Mouse (Mus musculus) adrenal gland, adult (tissue): ENCODE data around the gene Mrps17.
"Not testable (repeated sequence)": the region's sequence is repeated elsewhere in the genome, so short reads cannot be mapped to it uniquely, and the experiment has no call there.

Experiments
- DNase-seq, 2 experiments: peaks; one replicate each; pipeline ENCODE4 v3.0.0; 2022 to 2023; ENCODE audit warnings: low spot score in 1 of 2; ENCODE audit not compliant: inconsistent age in 2 of 2

Mrps17 gene

DNA sequence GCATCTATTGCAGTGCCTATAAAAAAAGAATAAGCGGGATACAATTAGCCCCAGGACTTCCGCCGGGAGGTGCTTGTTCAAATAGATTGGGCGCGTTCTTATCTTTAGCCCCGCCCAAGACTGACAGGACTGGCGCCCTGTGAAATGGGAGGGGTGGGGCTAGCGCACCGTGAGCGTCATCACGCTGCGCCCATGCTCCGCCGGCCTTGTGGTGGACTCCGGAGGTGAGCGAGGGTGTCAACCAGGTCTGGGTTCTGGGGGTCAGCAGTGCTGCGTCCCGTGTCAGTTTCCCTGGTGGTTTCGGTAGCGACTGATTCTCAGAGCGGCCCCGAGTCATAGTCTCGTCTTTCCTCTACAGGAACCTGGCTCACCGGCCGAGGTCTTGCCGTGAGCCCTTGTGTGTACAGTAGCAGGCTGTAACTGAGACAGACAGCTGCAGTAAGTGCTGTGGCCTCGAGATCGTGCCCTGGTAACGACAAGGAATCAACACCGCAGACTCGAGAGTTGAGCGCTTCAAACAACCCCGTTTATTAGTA lies at the start of gene Mrps17:
Mrps17 (plus strand) TSS at position 172 of the 536 bp plus-strand sequence.
- DNase-seq, result peak; percentile 94 to 97

DNA sequence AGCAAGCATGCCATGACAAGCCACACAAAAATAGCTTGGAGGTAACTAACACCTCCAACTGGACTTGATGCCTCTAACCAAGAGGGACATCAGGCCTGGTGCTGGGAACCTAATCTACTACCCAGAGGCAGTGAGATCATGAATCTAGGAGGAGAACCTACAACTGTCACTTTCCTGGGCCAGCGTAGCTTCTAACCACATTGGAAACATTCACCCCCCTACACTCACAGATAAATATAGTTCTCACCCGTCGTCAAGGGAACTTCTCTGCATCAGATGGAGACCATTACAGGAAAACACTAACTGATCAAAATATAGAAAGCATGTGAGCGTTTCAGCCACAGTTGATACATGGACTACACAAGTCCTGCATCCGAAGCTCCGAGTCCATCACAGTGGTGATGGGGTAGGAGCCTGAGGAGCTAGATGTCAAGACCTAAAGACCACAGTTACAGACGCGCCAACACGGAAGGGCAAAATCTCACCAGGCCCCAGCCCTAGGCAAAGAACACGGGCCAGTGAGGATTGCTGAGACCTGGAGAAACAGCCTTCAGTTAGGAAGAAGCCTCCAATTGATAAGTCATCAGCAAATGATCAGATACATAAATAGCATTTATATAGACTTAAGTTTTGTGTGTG lies 48.9 kb upstream of the Mrps17 start:
- DNase-seq, result no peak

DNA sequence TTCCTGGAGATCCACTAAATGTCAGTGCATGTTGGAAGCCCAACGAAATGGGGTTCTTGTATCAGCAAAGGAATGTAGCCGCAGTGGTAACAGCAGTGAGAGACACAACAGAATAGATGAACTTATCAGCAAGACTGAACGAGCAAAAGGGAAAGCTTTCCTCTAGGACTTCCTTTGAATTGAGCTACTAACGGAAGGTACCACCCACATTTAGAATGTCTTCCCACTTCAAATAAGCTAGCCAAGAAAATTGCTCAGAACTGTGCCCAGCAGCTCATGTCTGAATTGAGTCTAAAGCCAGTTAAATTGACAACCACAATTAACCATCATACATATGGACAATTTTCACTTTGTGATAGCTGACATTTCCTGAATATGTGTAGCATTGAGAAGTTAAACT lies 47.4 kb upstream of the Mrps17 start:
- no peak for DNase-seq

DNA sequence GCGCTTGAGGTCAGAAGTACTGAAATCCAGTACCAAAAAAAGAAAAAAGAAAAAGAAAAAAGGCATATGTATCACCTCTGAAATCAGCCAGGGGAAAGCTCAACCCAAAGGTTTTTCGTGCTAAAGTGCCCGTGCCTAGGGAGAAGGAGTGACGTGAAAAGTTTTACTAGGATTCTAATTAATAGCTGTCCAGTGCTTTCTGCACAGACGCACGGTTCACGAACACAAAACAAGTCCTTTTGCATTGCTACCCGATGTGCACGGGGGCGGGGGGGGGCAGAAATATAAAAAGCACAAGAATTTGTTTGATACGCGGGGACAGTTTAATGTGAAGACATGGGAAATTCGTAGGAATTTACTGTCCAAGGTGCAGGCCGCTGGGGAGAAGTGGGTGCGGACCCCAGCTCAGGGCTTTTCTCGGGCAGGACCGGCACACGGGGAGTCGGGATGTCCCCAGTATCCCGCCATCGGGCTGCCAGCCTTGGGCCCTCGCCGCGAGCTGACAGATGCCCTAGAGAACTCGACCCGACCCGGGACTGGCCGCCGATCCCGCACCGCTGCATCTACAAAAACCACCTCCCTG lies 45.8 kb upstream of the Mrps17 start:
- no peak for DNase-seq

DNA sequence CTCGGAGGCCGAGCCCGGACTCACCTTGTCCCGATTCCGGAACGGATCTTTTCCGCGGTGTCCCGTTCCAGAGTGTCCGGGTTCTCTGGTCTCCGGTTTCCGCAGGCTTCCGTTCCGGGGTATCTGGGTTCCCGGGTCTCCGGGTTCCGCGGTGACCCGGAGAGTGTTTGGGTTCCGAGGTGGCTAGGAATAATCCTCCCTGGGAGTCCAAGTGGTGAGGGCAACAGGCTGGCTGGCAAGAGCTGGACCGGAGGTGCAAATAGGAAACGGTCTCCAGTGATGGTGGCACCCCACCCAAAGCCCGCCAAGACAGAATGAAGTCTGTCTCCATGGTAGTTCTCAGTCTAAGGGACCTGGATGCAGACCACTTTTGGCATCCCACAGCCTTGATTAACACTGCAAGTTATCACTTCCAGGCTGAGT lies 45.2 kb upstream of the Mrps17 start, which contains the start of gene Zfp11:
Zfp11 (minus strand) TSS at position 64 of the 423 bp plus-strand sequence.
- DNase-seq, result peak; percentile 81 to 94

DNA sequence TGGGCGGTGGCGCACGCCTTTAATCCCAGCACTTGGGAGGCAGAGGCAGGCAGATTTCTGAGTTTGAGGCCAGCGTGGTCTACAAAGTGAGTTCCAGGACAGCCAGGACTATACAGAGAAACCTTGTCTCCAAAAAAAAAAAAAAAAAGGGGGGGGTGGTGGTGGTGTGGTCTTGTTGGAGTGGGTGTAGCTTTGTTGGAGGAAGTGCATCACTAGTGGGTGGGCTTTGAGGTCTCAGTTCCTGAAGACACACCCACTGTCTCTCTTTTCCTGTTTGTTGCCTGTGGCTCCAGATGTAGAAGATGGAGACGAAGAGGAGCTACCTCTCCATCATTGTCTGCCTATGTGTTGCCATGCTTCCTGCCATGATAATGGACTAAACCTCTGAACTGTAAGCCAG lies 30.2 kb upstream of the Mrps17 start:
- not testable (repeated sequence) for DNase-seq

DNA sequence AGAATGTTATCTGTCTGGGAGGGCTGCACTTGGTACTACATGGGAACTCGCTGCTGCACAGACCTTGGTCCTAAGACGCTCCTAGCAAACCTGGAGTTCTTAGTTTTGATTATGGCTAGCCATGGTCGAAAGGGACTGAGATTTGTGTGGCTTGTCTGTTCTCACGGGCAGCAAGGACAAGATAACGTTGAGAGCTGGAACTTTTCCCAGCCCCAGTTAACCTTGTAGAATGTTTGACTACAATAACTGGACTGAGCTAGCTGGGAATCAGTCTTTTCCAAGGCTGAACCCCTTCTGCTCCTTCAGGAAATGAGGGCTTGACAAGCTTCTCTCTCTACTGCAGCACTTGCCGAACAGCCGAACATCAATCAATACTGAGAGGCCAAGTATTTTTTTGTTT lies 27.7 kb upstream of the Mrps17 start:
- DNase-seq, result peak; percentile 61 to 91

DNA sequence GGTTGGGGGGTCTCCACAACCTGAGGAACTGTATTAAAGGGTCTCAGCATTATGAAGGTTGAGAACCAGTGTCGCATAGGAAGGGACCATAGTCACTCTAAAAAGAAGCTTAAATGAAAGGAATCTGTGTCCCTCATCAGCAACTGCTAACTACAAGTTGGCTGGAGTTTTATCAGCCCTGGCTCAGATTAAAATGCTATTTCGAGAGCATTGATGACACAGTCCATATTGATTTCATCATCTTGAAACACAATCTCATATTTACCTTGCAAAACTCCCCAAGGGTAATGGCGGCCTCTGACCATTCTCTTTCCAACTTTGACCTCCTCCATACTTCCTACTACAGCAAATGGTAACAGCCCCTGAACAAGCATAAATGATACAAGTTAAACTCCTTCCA lies 24.8 kb upstream of the Mrps17 start:
- DNase-seq, result no peak

DNA sequence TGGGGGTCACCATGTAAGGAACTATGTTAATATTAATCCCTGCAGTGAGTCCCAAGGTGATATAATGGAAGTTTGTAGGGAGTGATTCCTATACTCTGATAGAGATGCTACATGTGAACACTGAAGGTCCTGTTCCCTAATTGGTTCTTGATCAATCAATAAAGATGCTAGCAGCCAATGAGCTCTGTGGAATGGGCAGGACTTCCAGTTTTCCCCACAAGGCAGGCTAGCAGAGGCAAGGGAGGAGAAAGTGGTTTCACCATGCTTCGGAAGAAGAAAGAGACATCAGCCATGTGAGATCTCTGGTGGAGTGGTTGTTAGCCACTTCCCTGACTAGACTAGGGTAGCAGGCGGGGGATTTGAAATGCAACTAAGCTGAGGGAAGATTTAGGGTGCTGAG lies 14.8 kb upstream of the Mrps17 start:
- no peak for DNase-seq

DNA sequence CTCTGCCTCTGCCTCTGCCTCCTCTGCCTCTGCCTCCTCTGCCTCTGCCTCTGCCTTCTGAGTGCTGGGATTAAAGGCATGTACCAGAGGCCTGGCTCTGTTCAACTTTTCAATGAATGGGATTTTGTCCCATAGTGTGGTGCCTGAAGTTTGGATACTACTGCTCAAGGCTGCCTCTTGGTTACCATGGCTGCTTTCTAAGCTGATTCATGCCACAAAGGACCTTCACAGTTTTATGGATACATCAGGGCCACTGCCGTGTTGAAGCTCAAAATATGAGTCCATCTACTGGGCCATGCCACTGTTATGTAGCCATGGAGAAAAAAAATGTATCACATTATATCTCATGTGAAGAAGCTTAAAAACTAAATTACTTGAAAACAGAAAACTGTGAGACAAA lies 13.6 kb upstream of the Mrps17 start:
- DNase-seq, result peak; percentile 23 to 71

DNA sequence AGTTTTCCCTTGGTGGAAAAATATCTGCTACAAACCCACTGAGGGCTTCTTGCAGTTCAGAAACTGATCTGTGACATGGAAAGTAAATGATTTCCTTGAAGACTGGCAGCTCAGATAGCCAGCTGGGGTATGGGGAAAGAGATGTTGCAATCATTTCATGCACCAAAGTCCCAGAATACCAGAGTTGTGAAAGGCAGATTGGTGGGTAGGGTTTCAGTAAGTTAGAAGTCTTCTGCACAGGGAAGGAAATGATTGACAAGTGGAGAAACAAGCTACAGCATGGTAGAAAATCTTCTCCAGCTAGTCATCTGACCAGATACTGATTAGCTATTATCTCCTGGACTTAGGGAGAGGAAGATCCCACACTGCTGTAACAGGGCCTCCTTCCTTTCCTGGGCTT lies 11.9 kb upstream of the Mrps17 start:
- DNase-seq, result peak in 1 of 2 experiments; percentile 61

DNA sequence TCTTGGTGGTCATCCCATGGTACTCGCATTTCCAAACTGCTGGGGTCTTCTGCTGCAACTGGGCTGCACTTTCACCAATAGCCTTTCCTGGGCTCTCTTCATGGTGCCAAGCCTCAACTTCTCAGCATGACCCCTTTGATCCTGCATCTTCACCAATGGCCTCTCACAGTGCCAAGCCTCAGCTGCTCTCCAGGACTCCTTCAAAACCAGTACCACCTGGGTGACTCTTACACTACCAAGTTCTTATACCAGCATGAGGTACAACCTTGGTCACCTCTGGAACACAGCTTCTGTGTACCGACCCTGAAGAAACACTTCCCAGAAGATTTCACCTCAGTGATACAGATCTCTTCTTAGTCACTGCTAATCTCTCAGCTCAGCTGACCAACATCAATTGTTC lies 6.9 kb upstream of the Mrps17 start, which contains the start of gene Sept14:
Sept14 (minus strand) TSS at position 101 of the 400 bp plus-strand sequence.
- DNase-seq, result no peak

DNA sequence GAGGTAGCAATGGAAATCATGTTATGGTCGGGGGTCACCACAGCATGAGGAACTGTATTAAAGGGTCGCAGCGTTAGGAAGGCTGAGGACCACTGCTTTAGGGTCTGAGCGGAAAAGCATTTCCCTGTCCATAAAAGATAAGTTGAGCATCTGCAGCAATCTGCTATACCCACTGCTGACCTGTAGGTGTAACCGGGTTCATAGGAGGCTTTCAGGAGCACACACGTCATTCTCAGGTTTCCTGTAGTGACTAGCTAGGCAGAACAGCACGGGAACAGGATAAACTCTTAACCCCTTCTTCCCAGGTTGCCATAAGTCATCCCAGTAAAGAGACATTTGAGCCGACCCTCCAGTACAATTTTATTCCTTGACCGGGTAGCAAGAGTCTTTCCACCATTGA lies 1.7 kb downstream of the Mrps17 start:
- DNase-seq, result no peak

DNA sequence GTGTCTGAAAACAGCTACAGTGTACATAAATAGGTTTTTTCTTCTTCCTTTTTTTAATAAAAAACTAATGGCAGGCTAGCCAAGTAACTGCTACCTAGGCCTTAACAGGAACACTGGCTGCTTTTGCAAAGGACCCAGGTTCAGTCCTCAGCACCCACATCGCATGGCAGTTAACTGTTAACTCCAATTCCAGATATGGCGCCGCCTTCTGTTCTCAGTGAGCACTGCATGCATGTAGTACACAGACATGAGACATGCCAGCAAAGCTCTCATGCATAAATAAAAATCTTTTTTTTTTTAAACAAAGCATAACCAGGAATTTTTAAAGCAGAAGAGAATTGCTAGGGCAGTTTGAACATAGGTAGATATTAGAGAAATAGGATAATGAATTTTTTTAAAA lies 4.9 kb downstream of the Mrps17 start:
- no peak for DNase-seq

DNA sequence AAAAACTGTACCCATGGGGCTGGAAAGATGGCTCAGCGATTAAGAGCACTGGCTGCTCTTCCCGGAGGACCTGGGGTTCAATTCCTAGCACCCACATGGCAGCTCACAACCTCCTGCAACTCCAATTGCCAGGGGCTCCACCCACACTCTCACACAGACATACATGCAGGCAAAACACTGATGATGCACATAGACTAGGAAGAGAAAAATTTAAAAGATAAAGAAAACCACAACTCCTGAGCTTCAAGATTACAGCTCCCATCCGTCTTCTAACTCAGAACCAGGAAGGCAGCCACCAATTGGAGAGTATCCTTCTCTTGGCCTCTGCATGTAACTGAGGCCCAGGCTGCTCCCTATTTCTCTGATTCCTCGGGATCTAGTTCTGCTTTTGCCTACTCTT lies 9.0 kb downstream of the Mrps17 start:
- peak in 1 of 2 experiments; percentile 52 for DNase-seq

DNA sequence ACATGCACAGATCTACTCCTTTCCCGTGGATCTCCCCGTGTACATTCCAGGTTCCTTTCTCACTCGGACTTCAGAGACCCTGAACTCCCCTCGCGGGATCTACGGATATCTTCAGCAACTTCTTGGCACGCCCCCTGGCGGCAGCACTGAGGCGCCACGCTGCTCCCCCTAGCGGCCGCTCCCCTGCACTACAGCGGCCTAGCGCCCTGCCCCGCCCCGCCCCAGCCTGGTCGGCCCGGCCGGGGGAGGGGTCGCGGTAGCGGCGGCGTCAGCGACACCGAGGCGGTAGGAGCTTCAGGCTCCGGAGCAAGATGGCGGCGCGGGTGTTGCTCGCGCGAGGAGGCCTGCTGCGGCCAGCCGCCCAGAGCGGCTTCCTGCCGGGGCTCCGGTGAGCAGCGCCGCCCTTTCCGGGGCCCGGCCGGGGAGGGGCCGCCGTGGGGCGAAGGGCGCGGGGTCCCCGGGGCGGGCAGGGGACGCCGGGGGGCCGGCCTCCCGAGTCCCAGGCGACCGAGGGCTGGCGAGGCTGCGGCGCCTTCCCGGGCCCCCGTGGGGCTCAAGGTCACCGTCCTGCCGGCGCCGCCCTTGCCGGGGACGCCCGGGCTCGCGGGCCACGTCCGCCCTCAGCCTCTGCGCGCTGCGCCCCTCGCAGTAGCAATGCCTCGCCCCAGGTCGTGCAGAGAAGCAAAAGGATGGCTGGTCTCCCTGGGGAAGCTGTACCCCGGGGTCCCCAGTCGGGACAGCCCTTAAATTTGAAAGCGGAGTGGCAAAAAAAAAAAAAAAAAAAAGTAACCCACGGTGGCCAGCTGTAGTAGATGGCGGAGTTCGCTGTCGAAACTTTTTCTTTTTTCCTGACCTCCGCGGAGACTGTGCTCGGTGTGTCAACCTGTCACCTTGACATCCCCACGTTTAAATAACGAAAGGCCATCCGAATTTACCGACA lies 9.8 kb downstream of the Mrps17 start, which contains the start of gene Nipsnap2:
Nipsnap2 (plus strand) TSS at position 230 of the 940 bp plus-strand sequence.
- peak; percentile 95 to 99 for DNase-seq

DNA sequence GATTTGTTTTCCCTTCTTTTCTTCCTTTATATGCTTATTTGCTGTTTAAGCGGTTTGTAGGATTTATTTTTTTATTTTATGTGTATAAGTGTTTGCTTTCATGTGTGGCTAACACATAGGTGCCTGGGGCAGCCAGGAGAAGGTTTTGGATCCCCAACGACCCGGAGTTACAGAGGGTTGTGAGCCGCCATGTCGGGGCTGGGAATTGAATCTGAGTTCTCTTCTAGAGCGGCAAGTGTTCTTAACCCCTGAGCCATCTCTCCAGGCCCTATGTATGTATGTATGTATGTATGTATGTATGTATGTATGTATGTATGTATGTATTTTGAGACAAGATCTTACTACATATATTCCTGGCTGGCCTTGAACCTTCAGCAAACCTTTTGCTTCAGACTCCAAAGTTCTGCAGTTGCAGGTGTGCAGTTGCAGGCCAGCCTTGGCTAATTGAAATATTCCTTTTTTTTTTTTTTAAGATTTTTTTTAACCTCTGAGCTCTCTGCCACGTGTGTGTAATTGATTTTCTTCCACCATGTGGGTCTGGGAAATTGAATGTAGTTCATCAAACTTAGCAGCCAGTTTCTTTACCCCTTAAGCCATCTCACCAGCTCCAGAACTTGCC lies 10.6 kb downstream of the Mrps17 start:
- peak in 1 of 2 experiments; percentile 33 for DNase-seq

DNA sequence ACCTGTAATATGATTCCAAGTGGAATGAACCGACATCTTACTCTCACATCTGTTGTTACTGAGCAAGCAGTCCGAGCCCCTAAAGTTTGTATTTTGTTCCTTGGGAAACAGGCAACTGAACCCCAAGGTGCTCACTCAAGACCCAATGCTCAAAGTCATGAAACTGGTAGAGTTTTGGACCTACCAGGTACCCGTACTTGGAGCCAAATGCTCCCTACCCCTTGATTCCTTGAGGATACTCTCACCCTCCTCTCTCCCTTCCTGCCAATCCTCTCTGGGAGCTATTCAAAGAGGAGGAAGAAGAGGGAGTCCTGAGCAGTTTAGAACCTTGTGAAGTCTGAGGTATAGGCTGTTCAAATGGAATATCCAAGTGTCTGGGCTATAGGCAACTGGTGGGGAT lies 11.5 kb downstream of the Mrps17 start:
- no peak for DNase-seq

DNA sequence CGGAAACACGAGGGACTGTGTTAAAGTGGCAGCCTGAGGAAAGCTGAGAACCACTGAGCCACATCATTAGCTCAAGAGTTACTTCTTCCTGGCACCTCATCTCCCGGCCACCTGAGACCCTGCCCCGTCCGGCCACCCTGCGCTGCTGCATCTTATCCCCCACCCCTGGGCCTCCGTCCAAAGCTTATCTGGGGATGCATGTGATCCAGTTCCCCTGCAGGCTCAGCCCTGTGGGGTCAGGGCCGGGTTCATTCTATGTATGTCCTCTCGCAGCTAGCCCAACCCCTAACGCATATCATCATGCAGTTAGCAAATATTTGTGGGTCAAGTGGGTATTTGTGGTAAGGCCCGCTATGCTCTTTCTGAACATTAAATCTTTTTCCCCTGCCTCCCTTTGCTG lies 14.0 kb downstream of the Mrps17 start:
- no peak for DNase-seq

DNA sequence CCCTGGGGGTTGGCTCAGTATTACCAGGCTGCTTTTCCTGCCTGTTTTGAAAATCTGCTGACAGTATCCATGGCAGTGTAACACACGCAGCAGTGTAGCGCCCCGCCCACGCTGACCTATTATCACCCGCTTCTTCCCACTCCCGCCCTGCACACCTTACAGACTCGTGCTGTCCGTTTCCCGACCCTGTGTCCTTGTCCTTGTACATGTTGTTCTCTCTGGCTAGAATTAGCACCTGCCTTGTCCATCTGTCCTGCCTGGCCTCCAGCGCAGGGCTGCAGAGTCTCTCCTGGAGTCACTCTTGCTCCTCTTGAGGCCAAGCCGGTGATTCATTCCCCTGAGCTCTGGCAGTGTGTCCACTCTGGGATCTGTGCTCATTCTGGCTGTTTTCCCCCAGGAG lies 15.0 kb downstream of the Mrps17 start:
- peak; percentile 84 to 85 for DNase-seq

DNA sequence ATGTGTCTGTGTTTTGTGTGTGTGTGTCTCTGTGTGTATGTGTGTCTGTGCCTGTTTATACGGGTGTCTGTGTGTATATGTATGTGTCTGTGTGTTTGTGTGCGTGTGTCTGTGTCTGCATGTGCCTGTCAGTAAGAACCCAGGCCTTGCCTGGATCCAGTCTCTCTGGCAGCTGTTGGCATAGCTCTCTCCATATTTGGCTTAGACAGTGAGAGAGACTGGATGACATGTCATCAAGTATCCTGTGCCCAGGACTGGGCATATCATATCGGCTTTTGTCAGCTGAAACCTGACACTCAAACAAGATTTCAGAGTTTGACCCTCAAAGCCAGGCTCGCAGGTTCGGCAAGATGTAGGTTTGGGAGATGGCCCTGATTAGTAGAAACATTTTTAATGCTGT lies 15.7 kb downstream of the Mrps17 start:
- DNase-seq, result no peak
